Mouse (Mus musculus) forebrain, embryonic 10.5 days (tissue): ENCODE measurements at regions not wholly inside any gene's neighbourhood (a gene's known extent, or its start where the extent isn't known, plus 50 kb on each side); places are given as distances from the start of the nearest gene placed in this dataset.

Source experiments
- DNase-seq: peaks from one replicate; pipeline ENCODE4 v3.0.0-alpha.2; 2017; ENCODE audit warnings: low spot score; ENCODE audit errors: extremely low spot score
- H3K27ac ChIP-seq: fragments of 300-500 bp; sonication (generic); 2 replicates; pipeline ENCODE4 v1.5.1; 2016; ENCODE audit warnings: mild to moderate bottlenecking
- H3K27me3 ChIP-seq: fragments of 300-500 bp; sonication (generic); 2 replicates; pipeline ENCODE4 v1.6.1; 2016; ENCODE audit warnings: mild to moderate bottlenecking; ENCODE audit not compliant: poor library complexity, severe bottlenecking
- H3K36me3 ChIP-seq: fragments of 300-500 bp; sonication (generic); replicated peaks from 2 replicates; pipeline ENCODE4 v1.6.1; 2016; ENCODE audit warnings: mild to moderate bottlenecking, moderate library complexity
- H3K4me1 ChIP-seq: fragments of 300-500 bp; sonication (generic); 2 replicates; pipeline ENCODE4 v1.6.1; 2016
- H3K4me3 ChIP-seq: fragments of 300-500 bp; sonication (generic); 2 replicates; pipeline ENCODE4 v1.5.1; 2016; ENCODE audit warnings: mild to moderate bottlenecking, moderate library complexity
- H3K9me3 ChIP-seq: fragments of 300-500 bp; sonication (generic); 2 replicates; pipeline ENCODE4 v1.6.1; 2016; ENCODE audit warnings: mild to moderate bottlenecking, moderate library complexity
- WGBS: fragments of 180-500 bp; shearing (Covaris S2); methylation state at CpG from one replicate; pipeline ENCODE4 v1.1.7; 2016; 5-methylcytosine and 5-hydroxymethylcytosine counted together

GRCm38 (mm10) chr14:120102010-120102748, 59.9 kb upstream of the Oxgr1 start:
- no peak for DNase-seq
- H3K4me1 ChIP-seq = peaks cover 20% of the 10 kb centered on the region
- peaks cover 21% of the 10 kb centered on the region for H3K9me3 ChIP-seq
- WGBS = 45% methylated on average over 7 of the region's 7 CpGs
- no peak overlapping the region for H3K4me3 ChIP-seq
- H3K27me3 ChIP-seq = no peaks in the 10 kb centered on the region
- no peak overlapping the region for H3K27ac ChIP-seq
- no peaks in the 10 kb centered on the region for H3K36me3 ChIP-seq

GRCm38 (mm10) chr14:120102749-120103142, 60.5 kb upstream of the Oxgr1 start:
- Histone ChIP-seq H3K9me3 (peaks cover 21% of the 10 kb centered on the region), H3K4me1 (peaks cover 20% of the 10 kb centered on the region), H3K36me3 (no peaks in the 10 kb centered on the region), H3K4me3 (no peak overlapping the region), H3K27ac (no peak overlapping the region), H3K27me3 (no peaks in the 10 kb centered on the region)
- 78% methylated on average over 1 of the region's 1 CpGs for WGBS
- DNase-seq = no peak

GRCm38 (mm10) chr14:120109846-120110245, 67.6 kb upstream of the Oxgr1 start:
- WGBS = 100% methylated on average over 1 of the region's 1 CpGs
- H3K27ac ChIP-seq = no peak overlapping the region
- no peaks in the 10 kb centered on the region for H3K4me1 ChIP-seq
- peaks cover 5% of the 10 kb centered on the region; the same call in 1 of the 2 replicates for H3K9me3 ChIP-seq
- H3K27me3 ChIP-seq = no peaks in the 10 kb centered on the region
- no peak for DNase-seq
- no peaks in the 10 kb centered on the region for H3K36me3 ChIP-seq
- H3K4me3 ChIP-seq = no peak overlapping the region

GRCm38 (mm10) chr14:120113316-120113715, 71.1 kb upstream of the Oxgr1 start:
- no peaks in the 10 kb centered on the region; the same call in 1 of the 2 replicates for H3K9me3 ChIP-seq

GRCm38 (mm10) chr14:120118582-120118981, 76.3 kb upstream of the Oxgr1 start:
- H3K9me3 ChIP-seq = no peaks in the 10 kb centered on the region
- no peaks in the 10 kb centered on the region for H3K27me3 ChIP-seq
- H3K36me3 ChIP-seq = no peaks in the 10 kb centered on the region
- no peaks in the 10 kb centered on the region for H3K4me1 ChIP-seq
- H3K27ac ChIP-seq = no peak overlapping the region
- no peak for DNase-seq
- H3K4me3 ChIP-seq = no peak overlapping the region
- 90% methylated on average over 7 of the region's 7 CpGs for WGBS

More at GRCm38 (mm10) chr14:120113316-120113715, 71.1 kb upstream of the Oxgr1 start:
- Histone ChIP-seq H3K4me1 (no peaks in the 10 kb centered on the region), H3K4me3 (no peak overlapping the region), H3K36me3 (no peaks in the 10 kb centered on the region), H3K27me3 (no peaks in the 10 kb centered on the region), H3K27ac (no peak overlapping the region)
- 92% methylated on average over 4 of the region's 4 CpGs for WGBS
- DNase-seq = no peak

- Histone ChIP-seq H3K4me3 (no peak overlapping the region), H3K27ac (no peak overlapping the region), H3K9me3 (no peaks in the 10 kb centered on the region), H3K27me3 (no peaks in the 10 kb centered on the region), H3K36me3 (no peaks in the 10 kb centered on the region), H3K4me1 (no peaks in the 10 kb centered on the region)
- no peak for DNase-seq
- WGBS = 95% methylated on average over 5 of the region's 5 CpGs
Observed at GRCm38 (mm10) chr14:120119094-120119501, 76.9 kb upstream of the Oxgr1 start.

GRCm38 (mm10) chr14:120119506-120119905, 77.3 kb upstream of the Oxgr1 start:
- H3K4me1 ChIP-seq = no peaks in the 10 kb centered on the region
- WGBS = 74% methylated on average over 5 of the region's 5 CpGs
- no peaks in the 10 kb centered on the region for H3K27me3 ChIP-seq

GRCm38 (mm10) chr14:120120261-120120660, 78.0 kb upstream of the Oxgr1 start:
- no peak for DNase-seq
- no peaks in the 10 kb centered on the region for H3K4me1 ChIP-seq
- no peaks in the 10 kb centered on the region for H3K27me3 ChIP-seq
- no peaks in the 10 kb centered on the region for H3K36me3 ChIP-seq
- H3K9me3 ChIP-seq = no peaks in the 10 kb centered on the region
- WGBS = 94% methylated on average over 5 of the region's 5 CpGs
- H3K4me3 ChIP-seq = no peak overlapping the region
- no peak overlapping the region for H3K27ac ChIP-seq

More at GRCm38 (mm10) chr14:120119506-120119905, 77.3 kb upstream of the Oxgr1 start:
- H3K4me3 ChIP-seq = no peak overlapping the region
- no peak for DNase-seq
- H3K27ac ChIP-seq = no peak overlapping the region
- H3K9me3 ChIP-seq = no peaks in the 10 kb centered on the region
- H3K36me3 ChIP-seq = no peaks in the 10 kb centered on the region

GRCm38 (mm10) chr14:120125315-120125714, 83.1 kb upstream of the Oxgr1 start:
- H3K9me3 ChIP-seq = no peaks in the 10 kb centered on the region
- no peaks in the 10 kb centered on the region for H3K4me1 ChIP-seq
- no peak overlapping the region for H3K27ac ChIP-seq
- no peaks in the 10 kb centered on the region for H3K27me3 ChIP-seq
- H3K36me3 ChIP-seq = no peaks in the 10 kb centered on the region
- DNase-seq = no peak
- WGBS = 93% methylated on average over 5 of the region's 5 CpGs
- H3K4me3 ChIP-seq = no peak overlapping the region

GRCm38 (mm10) chr14:120127481-120127880, 85.2 kb upstream of the Oxgr1 start:
- H3K9me3 ChIP-seq = no peaks in the 10 kb centered on the region
- H3K27me3 ChIP-seq = no peaks in the 10 kb centered on the region
- no peak overlapping the region for H3K27ac ChIP-seq
- WGBS = 91% methylated on average over 5 of the region's 5 CpGs
- no peaks in the 10 kb centered on the region for H3K36me3 ChIP-seq
- DNase-seq = no peak
- no peak overlapping the region for H3K4me3 ChIP-seq
- H3K4me1 ChIP-seq = no peaks in the 10 kb centered on the region

- Histone ChIP-seq H3K27ac (no peak overlapping the region), H3K4me1 (peaks cover 14% of the 10 kb centered on the region), H3K27me3 (peaks cover 4% of the 10 kb centered on the region; the same call in 1 of the 2 replicates), H3K4me3 (no peak overlapping the region), H3K36me3 (no peaks in the 10 kb centered on the region), H3K9me3 (no peaks in the 10 kb centered on the region)
- no peak for DNase-seq
- 86% methylated on average over 6 of the region's 6 CpGs for WGBS
Observed at GRCm38 (mm10) chr14:120134346-120135008, 92.2 kb upstream of the Oxgr1 start.

- 74% methylated on average over 5 of the region's 5 CpGs for WGBS
- no peak overlapping the region for H3K27ac ChIP-seq
- peaks cover 6% of the 10 kb centered on the region; the same call in 1 of the 2 replicates for H3K27me3 ChIP-seq
- H3K9me3 ChIP-seq = no peaks in the 10 kb centered on the region
- DNase-seq = no peak
- peaks cover 21% of the 10 kb centered on the region for H3K4me1 ChIP-seq
- no peak overlapping the region for H3K4me3 ChIP-seq
- no peaks in the 10 kb centered on the region for H3K36me3 ChIP-seq
Observed at GRCm38 (mm10) chr14:120135198-120135597, 93.0 kb upstream of the Oxgr1 start.

GRCm38 (mm10) chr14:120136736-120137135, 94.5 kb upstream of the Oxgr1 start:
- no peaks in the 10 kb centered on the region for H3K9me3 ChIP-seq
- H3K27ac ChIP-seq = no peak overlapping the region
- WGBS = 94% methylated on average over 8 of the region's 8 CpGs
- no peaks in the 10 kb centered on the region for H3K36me3 ChIP-seq
- peaks cover 30% of the 10 kb centered on the region for H3K4me1 ChIP-seq
- no peak overlapping the region for H3K4me3 ChIP-seq
- DNase-seq = no peak
- peaks cover 6% of the 10 kb centered on the region for H3K27me3 ChIP-seq
